Mouse (Mus musculus): ENCODE measurements around the gene Dennd1c. TPM values are rescaled to one million over a fixed set of nuclear protein-coding genes. Genes with fewer than 3 reads are reported as not detected.

The Dennd1c gene
- polyA plus RNA-seq (2012) = 0.03 and 0.09 TPM in 2 replicates

DNA sequence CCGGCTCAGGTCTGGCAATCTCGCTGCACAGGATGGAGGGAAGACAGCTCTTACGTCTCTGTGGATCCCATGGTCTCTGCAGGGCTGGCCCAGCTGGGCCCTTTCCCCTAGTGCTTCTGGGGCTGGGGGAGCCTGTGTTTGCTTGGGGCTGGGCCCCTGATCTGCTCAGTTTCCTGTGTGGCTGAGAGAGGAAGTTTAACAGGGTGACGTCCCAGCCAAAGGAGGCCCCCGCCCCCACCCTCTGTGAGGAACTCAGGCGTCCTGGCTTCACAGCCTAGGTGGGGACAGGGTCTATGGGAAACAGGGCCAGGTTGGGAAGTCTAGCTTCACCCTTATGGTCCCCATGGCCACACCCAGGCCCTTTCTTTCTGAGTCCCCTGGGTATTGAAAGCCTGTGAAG lies at the start of gene Dennd1c:
Gene Dennd1c (minus strand): TSS at position 179 of the 400 bp plus-strand sequence.
- Histone ChIP-seq H3K27me3 (ENCODE audit: control insufficient read depth) (no peaks in the 10 kb centered on the region; the same call in 1 of the 2 replicates), H3K4me1 (ENCODE audit: control insufficient read depth) (no peaks in the 10 kb centered on the region; the same call in 1 of the 2 replicates), H3K36me3 (ENCODE audit: control insufficient read depth) (no peaks in the 10 kb centered on the region), H3K4me3 (replicated peaks) (no peak within 1 kb of the TSS), H3K9me3 (ENCODE audit: control insufficient read depth, low read length) (no peaks in the 10 kb centered on the region)
- TF ChIP-seq GATA1 (IDR thresholded peaks at IDR 0.05; ENCODE audit: low read length) (no peak), TAL1 (IDR thresholded peaks at IDR 0.05; ENCODE audit: low read length) (no peak)

- no peak for TF ChIP-seq GATA1 (IDR thresholded peaks at IDR 0.05; ENCODE audit: low read length)
- TF ChIP-seq TAL1 (IDR thresholded peaks at IDR 0.05; ENCODE audit: low read length) = no peak
- no peaks in the 10 kb centered on the region for H3K36me3 ChIP-seq (ENCODE audit: control insufficient read depth)
- H3K4me1 ChIP-seq (ENCODE audit: control insufficient read depth) = peaks cover 5% of the 10 kb centered on the region; the same call in 1 of the 2 replicates
- H3K4me3 ChIP-seq (replicated peaks) = no peak overlapping the region
- no peaks in the 10 kb centered on the region for H3K27me3 ChIP-seq (ENCODE audit: control insufficient read depth)
- no peaks in the 10 kb centered on the region for H3K9me3 ChIP-seq (ENCODE audit: control insufficient read depth, low read length)
Observed at GRCm38 (mm10) chr17:57125853-57126622, 47.7 kb upstream of the Dennd1c start.

GRCm38 (mm10) chr17:57124792-57125191 lies 46.5 kb upstream of the Dennd1c start:
- H3K4me3 ChIP-seq (replicated peaks) = no peak overlapping the region
- TF ChIP-seq GATA1 (IDR thresholded peaks at IDR 0.05; ENCODE audit: low read length) = no peak
- TF ChIP-seq TAL1 (IDR thresholded peaks at IDR 0.05; ENCODE audit: low read length) = no peak
- no peaks in the 10 kb centered on the region for H3K36me3 ChIP-seq (ENCODE audit: control insufficient read depth)
- H3K27me3 ChIP-seq (ENCODE audit: control insufficient read depth) = no peaks in the 10 kb centered on the region
- H3K4me1 ChIP-seq (ENCODE audit: control insufficient read depth) = peaks cover 5% of the 10 kb centered on the region; the same call in 1 of the 2 replicates
- no peaks in the 10 kb centered on the region for H3K9me3 ChIP-seq (ENCODE audit: control insufficient read depth, low read length)

DNA sequence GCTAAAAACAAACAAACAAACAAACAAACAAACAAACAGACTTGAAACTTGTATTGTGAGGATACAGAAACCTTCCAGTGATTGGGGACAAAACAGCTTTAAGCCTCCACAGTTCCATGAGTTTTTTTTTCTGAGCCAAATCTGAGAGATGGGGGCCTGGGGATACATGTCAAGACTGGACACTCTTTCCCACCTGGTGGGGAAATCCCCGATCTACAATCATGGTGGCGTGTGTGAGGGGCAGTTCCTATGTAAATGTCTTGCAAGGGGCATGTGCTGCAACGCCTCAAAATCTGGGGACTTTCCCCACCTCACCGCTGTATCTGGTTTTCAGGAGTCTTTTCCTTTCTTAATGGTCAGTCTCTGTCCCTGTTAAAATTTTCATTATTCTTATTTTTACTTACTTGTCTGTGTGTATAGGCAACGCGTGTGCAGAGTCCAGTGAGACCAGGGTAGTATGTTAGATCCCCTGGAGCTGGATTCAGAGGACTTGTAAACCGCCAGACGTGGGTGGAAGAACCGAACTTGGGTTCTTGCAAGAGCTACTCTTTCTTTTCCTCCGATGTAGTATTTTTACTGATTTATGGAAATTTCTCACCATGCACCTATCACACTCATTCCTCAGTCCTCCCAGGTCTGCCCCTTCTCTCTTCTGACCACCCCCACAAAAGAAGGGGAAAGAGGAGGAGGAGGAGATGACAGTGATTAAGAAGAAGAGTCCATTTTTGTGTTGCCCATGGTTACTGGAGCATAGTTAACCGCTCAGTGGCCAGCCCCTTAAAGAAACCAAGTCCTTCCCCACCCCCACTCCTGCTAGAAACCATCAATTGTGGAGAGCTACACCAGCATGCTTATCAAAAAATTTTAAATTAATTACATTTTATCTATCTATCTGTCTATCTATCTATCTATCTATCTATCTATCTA lies 45.1 kb upstream of the Dennd1c start:
- Histone ChIP-seq H3K36me3 (ENCODE audit: control insufficient read depth) (no peaks in the 10 kb centered on the region), H3K27me3 (ENCODE audit: control insufficient read depth) (no peaks in the 10 kb centered on the region), H3K9me3 (ENCODE audit: control insufficient read depth, low read length) (no peaks in the 10 kb centered on the region), H3K4me3 (replicated peaks) (no peak overlapping the region), H3K4me1 (ENCODE audit: control insufficient read depth) (peaks cover 14% of the 10 kb centered on the region)
- no peak for TF ChIP-seq GATA1 (IDR thresholded peaks at IDR 0.05; ENCODE audit: low read length)
- TF ChIP-seq TAL1 (IDR thresholded peaks at IDR 0.05; ENCODE audit: low read length) = no peak

DNA sequence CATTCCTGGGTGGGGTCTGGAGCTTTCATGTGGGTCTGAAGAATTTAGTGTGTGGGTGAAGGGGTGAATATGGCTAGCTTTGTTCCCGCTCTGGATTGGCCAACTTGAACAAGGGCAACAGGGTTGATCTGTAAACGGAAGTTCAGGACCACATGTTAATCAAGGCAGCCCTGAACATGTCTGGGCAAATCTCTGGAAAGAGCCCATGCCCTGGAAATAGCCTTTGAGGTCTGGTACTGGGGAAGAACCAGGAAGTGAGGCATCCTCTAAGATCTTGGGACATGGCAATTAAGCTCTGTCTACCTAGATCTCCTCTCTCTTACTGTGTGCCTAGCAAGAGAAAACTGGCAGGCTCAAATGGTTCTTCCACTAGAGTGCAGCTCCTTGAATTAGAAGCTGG lies 43.5 kb upstream of the Dennd1c start:
- no peak for TF ChIP-seq GATA1 (IDR thresholded peaks at IDR 0.05; ENCODE audit: low read length)
- TF ChIP-seq TAL1 (IDR thresholded peaks at IDR 0.05; ENCODE audit: low read length) = no peak
- Histone ChIP-seq H3K4me1 (ENCODE audit: control insufficient read depth) (peaks cover 20% of the 10 kb centered on the region), H3K9me3 (ENCODE audit: control insufficient read depth, low read length) (no peaks in the 10 kb centered on the region), H3K4me3 (replicated peaks) (no peak overlapping the region), H3K27me3 (ENCODE audit: control insufficient read depth) (peaks cover 6% of the 10 kb centered on the region), H3K36me3 (ENCODE audit: control insufficient read depth) (no peaks in the 10 kb centered on the region)

DNA sequence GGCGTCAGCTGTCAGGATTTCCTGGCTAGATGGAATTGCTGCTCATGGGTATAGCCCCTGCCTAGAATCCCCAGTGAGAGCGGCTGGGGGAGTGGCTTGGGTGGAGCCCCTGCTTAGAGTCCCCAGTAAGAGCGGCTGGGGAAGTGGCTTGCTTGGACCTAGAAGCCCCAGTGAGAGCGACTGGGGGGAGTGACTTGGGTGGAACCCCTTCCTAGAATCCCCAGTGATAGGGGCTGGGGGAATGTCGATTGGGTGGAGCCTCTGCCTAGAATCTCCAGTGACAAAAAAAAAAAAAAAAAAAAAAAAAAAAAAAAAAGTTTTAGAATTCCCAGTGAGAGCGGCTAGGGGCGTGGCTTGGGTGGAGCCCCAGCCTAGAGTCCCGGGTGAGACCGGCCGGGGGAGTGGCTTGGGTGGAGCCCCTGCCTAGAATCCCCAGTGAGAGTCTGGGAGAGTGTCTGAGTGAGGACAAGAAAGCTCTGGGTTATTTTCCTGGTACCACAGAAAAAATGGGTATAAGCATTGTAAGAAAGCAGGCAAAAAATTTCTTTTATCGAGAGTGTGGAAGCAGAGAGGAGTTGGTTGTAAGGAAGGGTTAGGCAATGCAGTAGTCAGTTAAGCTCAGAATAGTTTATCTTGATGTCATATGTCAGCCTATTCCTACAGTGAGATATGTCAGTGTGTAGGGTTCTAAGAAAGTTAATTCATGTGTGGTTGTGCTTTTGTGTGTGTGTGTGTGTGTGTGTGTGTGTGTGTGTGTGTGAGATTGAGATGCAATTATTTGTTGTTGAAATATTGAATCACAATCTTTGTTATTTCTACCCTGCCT lies 40.4 kb upstream of the Dennd1c start:
- TF ChIP-seq TAL1 (IDR thresholded peaks at IDR 0.05; ENCODE audit: low read length) (no peak), GATA1 (IDR thresholded peaks at IDR 0.05; ENCODE audit: low read length) (no peak)
- Histone ChIP-seq H3K36me3 (ENCODE audit: control insufficient read depth) (no peaks in the 10 kb centered on the region), H3K9me3 (ENCODE audit: control insufficient read depth, low read length) (no peaks in the 10 kb centered on the region), H3K27me3 (ENCODE audit: control insufficient read depth) (peaks cover 17% of the 10 kb centered on the region), H3K4me1 (ENCODE audit: control insufficient read depth) (peaks cover 15% of the 10 kb centered on the region), H3K4me3 (replicated peaks) (no peak overlapping the region)

DNA sequence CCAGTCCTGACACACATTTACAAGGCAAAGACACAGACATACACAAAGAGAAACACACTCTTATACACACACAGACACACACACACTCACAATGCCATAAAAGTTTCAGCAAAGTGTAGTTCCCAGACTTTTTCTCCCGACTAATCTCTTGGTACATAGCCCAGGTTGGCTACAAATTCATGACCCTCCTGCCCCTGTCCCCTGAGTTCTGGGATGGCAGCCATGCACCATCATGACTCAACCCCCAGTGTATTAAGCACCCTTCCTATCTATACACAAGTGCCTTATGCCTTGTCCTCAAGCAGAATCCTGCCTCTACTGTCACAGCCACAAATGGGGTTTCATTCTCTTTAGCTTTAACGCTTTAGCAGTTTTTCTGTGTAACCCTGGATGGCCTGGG lies 38.5 kb upstream of the Dennd1c start:
- H3K27me3 ChIP-seq (ENCODE audit: control insufficient read depth) = peaks cover 17% of the 10 kb centered on the region
- H3K36me3 ChIP-seq (ENCODE audit: control insufficient read depth) = no peaks in the 10 kb centered on the region
- H3K4me3 ChIP-seq (replicated peaks) = no peak overlapping the region
- H3K9me3 ChIP-seq (ENCODE audit: control insufficient read depth, low read length) = no peaks in the 10 kb centered on the region
- peaks cover 15% of the 10 kb centered on the region for H3K4me1 ChIP-seq (ENCODE audit: control insufficient read depth)
- TF ChIP-seq GATA1 (IDR thresholded peaks at IDR 0.05; ENCODE audit: low read length) (no peak), TAL1 (IDR thresholded peaks at IDR 0.05; ENCODE audit: low read length) (no peak)

DNA sequence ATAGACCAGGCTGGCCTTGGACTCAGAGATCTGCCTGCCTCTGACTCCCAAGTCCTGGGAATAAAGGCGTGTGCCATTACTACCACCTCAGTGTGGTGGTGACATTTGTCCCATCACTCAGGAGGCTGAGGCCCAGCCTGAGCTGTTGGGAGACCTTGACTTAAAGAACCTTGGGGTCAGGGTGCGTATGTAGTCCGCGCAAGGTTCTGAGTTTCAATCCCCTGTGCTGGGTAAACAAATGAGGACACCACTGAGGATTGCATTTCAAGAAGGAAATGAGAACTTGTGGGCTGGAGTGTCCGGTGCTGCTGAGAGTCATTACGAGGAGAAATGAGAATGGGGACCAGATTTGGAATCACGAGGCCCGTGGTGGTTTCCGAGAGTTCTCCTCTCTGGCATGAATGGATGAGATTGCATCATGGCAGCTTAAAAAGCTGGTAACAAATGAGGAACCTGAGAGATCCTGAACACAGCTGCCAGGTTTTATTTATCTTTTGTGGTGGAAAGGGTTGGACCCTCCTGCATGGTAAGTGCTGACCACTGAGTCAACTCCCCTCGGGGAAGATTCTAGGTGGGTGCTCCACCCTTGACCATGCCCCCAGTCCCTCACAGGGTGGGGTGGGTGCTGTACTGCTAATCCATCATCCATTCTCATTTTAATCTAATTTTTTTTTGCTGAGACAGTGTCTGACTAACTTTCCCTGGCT lies 34.6 kb upstream of the Dennd1c start:
- Histone ChIP-seq H3K4me3 (replicated peaks) (no peak overlapping the region), H3K9me3 (ENCODE audit: control insufficient read depth, low read length) (no peaks in the 10 kb centered on the region), H3K36me3 (ENCODE audit: control insufficient read depth) (no peaks in the 10 kb centered on the region), H3K27me3 (ENCODE audit: control insufficient read depth) (peaks cover 16% of the 10 kb centered on the region), H3K4me1 (ENCODE audit: control insufficient read depth) (peaks cover under 1% of the 10 kb centered on the region; the same call in 1 of the 2 replicates)
- TF ChIP-seq GATA1 (IDR thresholded peaks at IDR 0.05; ENCODE audit: low read length) (no peak), TAL1 (IDR thresholded peaks at IDR 0.05; ENCODE audit: low read length) (no peak)
